Mouse (Mus musculus) ES-E14 (cell line): ENCODE results near the gene Slc22a18. TPM values are rescaled to one million over a fixed set of nuclear protein-coding genes. Genes with fewer than 3 reads are reported as not detected.

Source experiments
- DNase-seq: peaks from one replicate; pipeline ENCODE4 v3.0.0-alpha.2; 2013; ENCODE audit warnings: low read depth, low spot score
- H3K27ac ChIP-seq: 2 replicates; pipeline ENCODE4 v1.5.1; 2012; ENCODE audit warnings: low read depth, mild to moderate bottlenecking, low read length, moderate library complexity, mixed read lengths; ENCODE audit not compliant: poor library complexity, insufficient read depth, severe bottlenecking
- H3K36me3 ChIP-seq: 2 replicates; pipeline ENCODE4 v1.6.1; 2012; ENCODE audit warnings: mild to moderate bottlenecking, low read length, moderate library complexity, mixed read lengths; ENCODE audit not compliant: control insufficient read depth, poor library complexity, insufficient read depth, severe bottlenecking
- H3K4me1 ChIP-seq, 2 experiments: fragments of 150-350 bp in 1 of 2; sonication (generic) in 1 of 2; 2 replicates each; pipeline ENCODE4 v1.6.1; 2012; ENCODE audit warnings: low read length in 2 of 2, mild to moderate bottlenecking in 1 of 2, mixed read lengths in 1 of 2; ENCODE audit not compliant: control insufficient read depth in 2 of 2, insufficient read depth in 2 of 2, poor library complexity in 1 of 2
- H3K4me3 ChIP-seq, 2 experiments: fragments of 150-350 bp in 1 of 2; sonication (generic) in 1 of 2; 2 replicates each; pipeline ENCODE4 v1.5.1; 2012; ENCODE audit warnings: low read length in 2 of 2, low read depth in 1 of 2, mild to moderate bottlenecking in 1 of 2, mixed read lengths in 1 of 2; ENCODE audit not compliant: insufficient read depth in 1 of 2, poor library complexity in 1 of 2, severe bottlenecking in 1 of 2
- H3K9ac ChIP-seq: 2 replicates; pipeline ENCODE4 v1.6.1; 2012; ENCODE audit warnings: low read depth, mild to moderate bottlenecking, low read length, mixed read lengths; ENCODE audit not compliant: poor library complexity, insufficient read depth, severe bottlenecking
- H3K9me3 ChIP-seq: fragments of 150-350 bp; sonication (generic); 2 replicates; pipeline ENCODE4 v1.6.1; 2012; ENCODE audit warnings: low read depth, mild to moderate bottlenecking, low read length; ENCODE audit not compliant: control insufficient read depth, insufficient read depth
- CHD2 ChIP-seq: IDR thresholded peaks from 2 replicates; pipeline ENCODE4 v1.6.1; 2014; ENCODE audit warnings: mild to moderate bottlenecking, low read depth, low read length, inconsistent platforms
- HCFC1 ChIP-seq: IDR thresholded peaks from 2 replicates; pipeline ENCODE4 v1.6.1; 2012; ENCODE audit warnings: low read length, inconsistent platforms, borderline replicate concordance; ENCODE audit not compliant: insufficient read depth
- MAFK ChIP-seq: IDR thresholded peaks from 2 replicates; pipeline ENCODE4 v1.6.1; 2014; ENCODE audit warnings: mild to moderate bottlenecking, low read depth, low read length, inconsistent platforms; ENCODE audit not compliant: insufficient read depth
- ZC3H11A ChIP-seq: IDR thresholded peaks from 2 replicates; pipeline ENCODE4 v1.6.1; 2012; ENCODE audit warnings: low read depth, mild to moderate bottlenecking, inconsistent platforms, low read length, borderline replicate concordance
- ZNF384 ChIP-seq: IDR thresholded peaks from 2 replicates; pipeline ENCODE4 v1.6.1; 2012; ENCODE audit warnings: low read depth, low read length, inconsistent platforms
- in situ Hi-C, 2 experiments: fragments of 600-800 bp; cut with MboI; formaldehyde crosslinking; loops; one replicate each; pipeline ENCODE4 v1.15.1; 2025; ENCODE audit warnings: low sequenced_read_pairs in 2 of 2, inconsistent platforms in 1 of 2; ENCODE audit not compliant: unreplicated experiment in 2 of 2
- total RNA-seq: library from RNA; depleted of rRNA; stranded (reverse); fragments of 300-350 nt; gene quantifications from 2 replicates; pipeline ENCODE4 v1.2.3, GENCODE M21; 2012

Gene Slc22a18
- total RNA-seq, 1 experiment, result 1.5 TPM

DNA sequence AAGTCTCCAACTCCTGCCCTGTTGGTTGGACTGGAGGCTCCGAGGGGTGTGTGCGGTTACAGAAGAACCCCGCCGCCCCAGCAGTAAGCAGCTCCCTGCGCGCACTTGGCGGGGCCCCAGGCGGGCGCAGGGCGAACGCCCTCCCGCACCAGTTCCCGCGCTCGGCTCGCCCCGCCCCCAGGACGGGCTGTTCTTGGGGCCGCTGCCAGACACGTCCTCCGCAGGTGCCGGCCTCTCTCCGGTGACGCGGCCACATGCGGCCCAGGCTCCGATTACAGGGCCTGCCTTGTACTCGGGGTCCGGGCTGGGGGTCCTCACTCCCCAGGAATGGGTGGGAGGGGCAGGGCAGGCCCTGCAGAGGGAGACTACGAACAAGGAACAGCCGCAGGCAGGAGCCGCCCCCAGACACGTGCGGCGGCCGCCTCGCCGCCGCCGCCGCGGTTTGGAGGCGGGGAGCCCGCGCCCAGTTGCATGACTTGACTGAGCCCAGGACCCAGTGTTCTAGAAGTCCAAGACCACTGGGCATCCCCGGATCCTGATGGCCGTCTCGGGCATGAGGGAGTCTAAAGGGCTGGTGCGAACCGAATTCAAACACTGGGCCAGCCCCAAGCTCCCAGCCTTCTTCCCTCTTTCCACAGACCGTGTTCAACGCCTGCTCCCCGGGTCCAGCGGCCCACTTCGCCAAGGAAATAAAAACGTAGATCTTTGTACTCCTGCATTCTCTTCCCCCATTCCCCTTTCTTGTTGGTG is 8.6 kb upstream of the Slc22a18 start:
- Histone ChIP-seq H3K27ac (no peak overlapping the region), H3K4me3 (peak overlapping the region; percentile 57 to 66), H3K36me3 (no peaks in the 10 kb centered on the region), H3K4me1 (peaks cover 0 to 23% of the 10 kb centered on the region in 2 experiments; a peak in 2 of 4 replicates), H3K9me3 (no peaks in the 10 kb centered on the region), H3K9ac (peak overlapping the region; percentile 54; the same call in 1 of the 2 replicates)
- no peak for DNase-seq
- TF ChIP-seq CHD2 (no peak), MAFK (no peak), ZC3H11A (no peak), HCFC1 (no peak), ZNF384 (no peak)
- in situ Hi-C loops, result loop anchor here (5.0 kb wide), 2 partner anchors 308 to 313 kb away; no protein-coding TSS in a partner anchor

GRCm38 (mm10) chr7:143466099-143466677 is 7.3 kb upstream of the Slc22a18 start:
- no peak for DNase-seq
- H3K9ac ChIP-seq, result no peak overlapping the region
- H3K36me3 ChIP-seq, result no peaks in the 10 kb centered on the region
- H3K4me1 ChIP-seq, result peaks cover 0 to 19% of the 10 kb centered on the region in 2 experiments; a peak in 2 of 4 replicates
- TF ChIP-seq ZNF384, result no peak
- TF ChIP-seq ZC3H11A, result peak; percentile 90
- H3K9me3 ChIP-seq, result no peaks in the 10 kb centered on the region
- in situ Hi-C loops, result loop anchor here (5.0 kb wide), 2 partner anchors 309 to 314 kb away; no protein-coding TSS in a partner anchor
- H3K4me3 ChIP-seq, result no peak overlapping the region
- no peak overlapping the region for H3K27ac ChIP-seq

GRCm38 (mm10) chr7:143467714-143468113 is 5.8 kb upstream of the Slc22a18 start:
- in situ Hi-C loops, result loop anchor here (5.0 kb wide), 2 partner anchors 310 to 315 kb away; no protein-coding TSS in a partner anchor
- no peak overlapping the region for H3K27ac ChIP-seq
- DNase-seq, result no peak

DNA sequence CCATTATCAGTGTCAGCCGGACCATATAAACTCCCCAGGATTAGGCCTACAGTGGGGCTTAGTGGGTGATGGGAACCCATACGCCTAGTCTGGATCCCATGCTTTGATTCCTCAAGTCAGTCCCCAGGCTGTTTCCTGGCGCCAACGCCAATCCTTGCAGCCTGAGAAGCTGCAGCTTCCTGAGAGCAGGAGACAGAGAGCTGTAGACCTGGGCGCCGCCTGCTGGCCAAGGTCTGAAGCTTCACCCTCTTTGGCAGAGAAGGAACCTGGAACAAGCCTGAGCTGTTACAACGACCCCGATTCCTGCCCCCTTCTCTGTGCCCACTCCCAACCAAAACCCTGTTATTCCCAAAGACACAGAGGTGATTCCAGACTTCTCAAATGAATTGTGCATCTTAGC is 3.6 kb upstream of the Slc22a18 start:
- in situ Hi-C loops, result loop anchor here (5.0 kb wide), 2 partner anchors 313 to 318 kb away; no protein-coding TSS in a partner anchor

More at GRCm38 (mm10) chr7:143467714-143468113, 5.8 kb upstream of the Slc22a18 start:
- Histone ChIP-seq H3K4me3 (no peak overlapping the region), H3K36me3 (no peaks in the 10 kb centered on the region), H3K4me1 (peaks cover 0 to 14% of the 10 kb centered on the region in 2 experiments; a peak in 2 of 4 replicates), H3K9ac (no peak overlapping the region), H3K9me3 (no peaks in the 10 kb centered on the region)
- TF ChIP-seq HCFC1 (no peak), ZNF384 (no peak)

More for the DNA sequence above, 3.6 kb upstream of the Slc22a18 start:
- TF ChIP-seq ZNF384 (no peak), ZC3H11A (peak; percentile 70), HCFC1 (no peak)
- DNase-seq, result no peak
- H3K4me3 ChIP-seq, result no peak overlapping the region
- no peaks in the 10 kb centered on the region for H3K9me3 ChIP-seq
- H3K36me3 ChIP-seq, result no peaks in the 10 kb centered on the region
- H3K27ac ChIP-seq, result no peak overlapping the region
- no peak overlapping the region for H3K9ac ChIP-seq
- H3K4me1 ChIP-seq, result peaks cover 0 to 21% of the 10 kb centered on the region in 2 experiments; a peak in 1 of 4 replicates
